8 mouse cellular contexts compared by ENCODE assay signal in genomic region chr6:99095185-99096104, GRCm38 (mm10).
A peak's percentile ranks its signal among the peaks of the same experiment; 100 is the strongest.
DNase-seq lines count a peak whose midpoint lies in the region; ATAC-seq and TF ChIP-seq lines count a peak whose summit lies in the region.

No protein-coding gene starts in this region.

- TF ChIP-seq POLR2A in thymus, adult 2 months (IDR thresholded peaks at IDR 0.05; ENCODE audit: control insufficient read depth, extremely low read depth, insufficient read depth, low read length, poor library complexity): no peak

- peaks cover 50% of the 10 kb centered on the region for H3K4me1 ChIP-seq in embryonic facial prominence, embryonic 12.5 days
- peaks cover 32% of the 10 kb centered on the region for H3K4me1 ChIP-seq in heart, postnatal 0 days (ENCODE audit: control insufficient read depth, insufficient read depth)
- peaks cover 71% of the 10 kb centered on the region for H3K4me1 ChIP-seq in limb, embryonic 10.5 days
- peaks cover 41% of the 10 kb centered on the region for H3K4me1 ChIP-seq in midbrain, embryonic 12.5 days
- H3K4me1 ChIP-seq in thymus, adult 2 months (replicated peaks; ENCODE audit: control insufficient read depth, insufficient read depth, low read length): peaks cover 20% of the 10 kb centered on the region

- H3K9ac ChIP-seq in embryonic facial prominence, embryonic 12.5 days: no peak overlapping the region
- H3K9ac ChIP-seq in heart, postnatal 0 days (replicated peaks; ENCODE audit: low read depth, low read length): peak overlapping the region; percentile 61
- no peak overlapping the region for H3K9ac ChIP-seq in midbrain, embryonic 12.5 days (replicated peaks)

- TF ChIP-seq CTCF in heart, postnatal 0 days (IDR thresholded peaks at IDR 0.05; ENCODE audit: low read depth): no peak
- TF ChIP-seq CTCF in thymus, adult 2 months (IDR thresholded peaks at IDR 0.05; ENCODE audit: borderline replicate concordance, control insufficient read depth, extremely low read depth, insufficient read depth, low read length, poor library complexity): no peak

- no peaks in the 10 kb centered on the region for H3K9me3 ChIP-seq in embryonic facial prominence, embryonic 12.5 days
- no peaks in the 10 kb centered on the region for H3K9me3 ChIP-seq in heart, postnatal 0 days (replicated peaks; ENCODE audit: control insufficient read depth, low read length)
- no peaks in the 10 kb centered on the region for H3K9me3 ChIP-seq in limb, embryonic 10.5 days (replicated peaks)
- no peaks in the 10 kb centered on the region for H3K9me3 ChIP-seq in midbrain, embryonic 12.5 days

- H3K4me2 ChIP-seq in embryonic facial prominence, embryonic 12.5 days (replicated peaks): peak overlapping the region; percentile 49
- peak overlapping the region; percentile 67 for H3K4me2 ChIP-seq in heart, postnatal 0 days (ENCODE audit: low read depth, low read length)
- H3K4me2 ChIP-seq in midbrain, embryonic 12.5 days (replicated peaks): peak overlapping the region; percentile 19; the same call in 1 of the 2 replicates

- no peak for ATAC-seq in embryonic facial prominence, embryonic 12.5 days (ENCODE audit: insufficient number of reproducible peaks, insufficient read depth, low FRiP score, low TSS enrichment)
- ATAC-seq in heart, postnatal 0 days (ENCODE audit: insufficient read depth, low read depth): peak; percentile 80
- no peak for ATAC-seq in midbrain, embryonic 12.5 days (ENCODE audit: low FRiP score, low read depth)

- H3K4me3 ChIP-seq in embryonic facial prominence, embryonic 12.5 days: peak overlapping the region; percentile 17
- peak overlapping the region; percentile 49 for H3K4me3 ChIP-seq in heart, postnatal 0 days (ENCODE audit: low read depth, low read length)
- H3K4me3 ChIP-seq in limb, embryonic 10.5 days: peak overlapping the region; percentile 31
- H3K4me3 ChIP-seq in midbrain, embryonic 12.5 days: no peak overlapping the region
- H3K4me3 ChIP-seq in thymus, adult 2 months (ENCODE audit: control insufficient read depth, insufficient read depth, low read length): peak overlapping the region; percentile 51

- peak; percentile 60 for TF ChIP-seq EP300 in heart, postnatal 0 days (IDR thresholded peaks at IDR 0.05; ENCODE audit: low read depth)

- H3K27me3 ChIP-seq in embryonic facial prominence, embryonic 12.5 days: no peaks in the 10 kb centered on the region
- H3K27me3 ChIP-seq in heart, postnatal 0 days (ENCODE audit: control insufficient read depth, insufficient read depth, low read length): no peaks in the 10 kb centered on the region
- H3K27me3 ChIP-seq in limb, embryonic 10.5 days (ENCODE audit: low read depth, poor library complexity, severe bottlenecking): peaks cover 3% of the 10 kb centered on the region; the same call in 1 of the 2 replicates
- H3K27me3 ChIP-seq in midbrain, embryonic 12.5 days: no peaks in the 10 kb centered on the region
- no peaks in the 10 kb centered on the region for H3K27me3 ChIP-seq in thymus, adult 2 months (ENCODE audit: control insufficient read depth, insufficient read depth, low read length)

- WGBS in embryonic facial prominence, embryonic 12.5 days: 11% methylated on average over 18 of the region's 18 CpGs
- under 1% methylated on average over 18 of the region's 18 CpGs for WGBS in heart, postnatal 0 days
- WGBS in limb, embryonic 10.5 days: 42% methylated on average over 18 of the region's 18 CpGs
- 45% methylated on average over 18 of the region's 18 CpGs for WGBS in midbrain, embryonic 12.5 days
- 19% methylated on average over 18 of the region's 18 CpGs for WGBS in thymus, adult 2 months

- no peak overlapping the region for H3K27ac ChIP-seq in embryonic facial prominence, embryonic 12.5 days
- peak overlapping the region; percentile 97 for H3K27ac ChIP-seq in heart, postnatal 0 days (ENCODE audit: low read depth)
- H3K27ac ChIP-seq in limb, embryonic 10.5 days: peak overlapping the region; percentile 78
- H3K27ac ChIP-seq in midbrain, embryonic 12.5 days (replicated peaks): no peak overlapping the region
- H3K27ac ChIP-seq in thymus, adult 2 months (ENCODE audit: control insufficient read depth, insufficient read depth, low read length): peak overlapping the region; percentile 90

- no peaks in the 10 kb centered on the region for H3K36me3 ChIP-seq in embryonic facial prominence, embryonic 12.5 days
- H3K36me3 ChIP-seq in heart, postnatal 0 days (replicated peaks; ENCODE audit: control insufficient read depth, insufficient read depth, low read length): no peaks in the 10 kb centered on the region
- H3K36me3 ChIP-seq in limb, embryonic 10.5 days: no peaks in the 10 kb centered on the region
- no peaks in the 10 kb centered on the region for H3K36me3 ChIP-seq in midbrain, embryonic 12.5 days
- no peaks in the 10 kb centered on the region for H3K36me3 ChIP-seq in thymus, adult 2 months (ENCODE audit: control insufficient read depth, insufficient read depth, low read length)

- peak; percentile 21 for DNase-seq in gastrocnemius, adult 18-20 months (ENCODE audit: low spot score)
- DNase-seq in gastrocnemius, adult 8-10 months (ENCODE audit: low spot score in 2 of 2): no peak
- DNase-seq in heart, postnatal 0 days (ENCODE audit: low spot score): peak; percentile 91
- no peak for DNase-seq in limb, embryonic 10.5 days (ENCODE audit: low spot score)
- peak; percentile 56 for DNase-seq in thymus, adult 2 months
- DNase-seq in left cerebral cortex, postnatal 14 days (ENCODE audit: low spot score in 2 of 2): no peak

- intact Hi-C loops in left cerebral cortex, postnatal 14 days (cut with DNase I): no loop called here

Comparison
In these comparisons a context has a peak if more than half of its experiments do, and no peak if none do; other contexts are left out.
1. DNase-seq: peak in gastrocnemius, adult 18-20 months (single experiment), heart, postnatal 0 days (single experiment) and thymus, adult 2 months (single experiment); none in gastrocnemius, adult 8-10 months (0 of 2), limb, embryonic 10.5 days (single experiment) and left cerebral cortex, postnatal 14 days (0 of 2).
2. H3K27ac ChIP-seq: peak in heart, postnatal 0 days (single experiment), limb, embryonic 10.5 days (single experiment) and thymus, adult 2 months (single experiment); none in embryonic facial prominence, embryonic 12.5 days (single experiment) and midbrain, embryonic 12.5 days (single experiment).
3. Peak in every context shown above with its lines, with median percentiles within 50 percentile points of each other: H3K4me2 ChIP-seq.